Mouse (Mus musculus) embryonic facial prominence, embryonic 13.5 days (tissue): ENCODE results near the gene Hoxc4. TPM values are rescaled to one million over a fixed set of nuclear protein-coding genes. Genes with fewer than 3 reads are reported as not detected.
A peak's percentile ranks its signal among the peaks of the same experiment; 100 is the strongest.

ENCODE experiments used
- ATAC-seq: fragments of 200-750 bp; cut with Nextera tagmentation; 2 replicates; pipeline ENCODE4 v1.8.0; 2017; ENCODE audit warnings: low read depth; ENCODE audit not compliant: insufficient number of reproducible peaks, insufficient read depth, low FRiP score, low TSS enrichment
- H3K27ac ChIP-seq: fragments of 300-500 bp; sonication (generic); 2 replicates; pipeline ENCODE4 v1.5.1; 2015; ENCODE audit warnings: moderate library complexity, mild to moderate bottlenecking, inconsistent platforms
- H3K27me3 ChIP-seq: fragments of 300-500 bp; sonication (generic); 2 replicates; pipeline ENCODE4 v1.6.1; 2015; ENCODE audit warnings: mild to moderate bottlenecking, inconsistent platforms
- H3K36me3 ChIP-seq: fragments of 300-500 bp; sonication (generic); 2 replicates; pipeline ENCODE4 v1.6.1; 2015; ENCODE audit warnings: mild to moderate bottlenecking, inconsistent platforms
- H3K4me1 ChIP-seq: fragments of 300-500 bp; sonication (generic); 2 replicates; pipeline ENCODE4 v1.6.1; 2015; ENCODE audit warnings: inconsistent platforms
- H3K4me2 ChIP-seq: fragments of 300-500 bp; sonication (generic); 2 replicates; pipeline ENCODE4 v1.6.1; 2015; ENCODE audit warnings: moderate library complexity, mild to moderate bottlenecking, inconsistent platforms
- H3K4me3 ChIP-seq: fragments of 300-500 bp; sonication (generic); 2 replicates; pipeline ENCODE4 v1.5.1; 2015; ENCODE audit warnings: mild to moderate bottlenecking, inconsistent platforms
- H3K9ac ChIP-seq: fragments of 300-500 bp; sonication (generic); 2 replicates; pipeline ENCODE4 v1.6.1; 2015; ENCODE audit warnings: mild to moderate bottlenecking, inconsistent platforms
- H3K9me3 ChIP-seq: fragments of 300-500 bp; sonication (generic); 2 replicates; pipeline ENCODE4 v1.6.1; 2016; ENCODE audit warnings: inconsistent platforms
- WGBS: fragments of 180-500 bp; shearing (Covaris S2); methylation state at CpG from one replicate; pipeline ENCODE4 v1.1.7; 2015; ENCODE audit warnings: mixed read lengths; 5-methylcytosine and 5-hydroxymethylcytosine counted together
- polyA plus RNA-seq: library from polyadenylated mRNA; unstranded; fragments of >200 nt; fragmentation: Nextera tagmentation; extraction: Ambion mirVana; gene quantifications from 2 replicates; pipeline ENCODE4 v1.2.1, GENCODE M21; 2015

The Hoxc4 gene
- 0.73 and 1.7 TPM in 2 replicates for polyA plus RNA-seq

- Histone ChIP-seq H3K27me3 (peaks cover 100% of the 10 kb centered on the region), H3K4me3 (no peak within 1 kb of the TSS), H3K4me1 (peaks cover 5% of the 10 kb centered on the region), H3K9me3 (no peaks in the 10 kb centered on the region), H3K9ac (no peak within 1 kb of the TSS), H3K4me2 (no peak within 1 kb of the TSS), H3K27ac (no peak within 1 kb of the TSS), H3K36me3 (no peaks in the 10 kb centered on the region)
- WGBS = 5% methylated on average over 9 of the region's 9 CpGs
- no peak for ATAC-seq
Observed at GRCm38 (mm10) chr15:103018636-103019035, at the start of gene Hoxc4. Gene Hoxc4, plus strand, starts transcription at chr15:103018934.

DNA sequence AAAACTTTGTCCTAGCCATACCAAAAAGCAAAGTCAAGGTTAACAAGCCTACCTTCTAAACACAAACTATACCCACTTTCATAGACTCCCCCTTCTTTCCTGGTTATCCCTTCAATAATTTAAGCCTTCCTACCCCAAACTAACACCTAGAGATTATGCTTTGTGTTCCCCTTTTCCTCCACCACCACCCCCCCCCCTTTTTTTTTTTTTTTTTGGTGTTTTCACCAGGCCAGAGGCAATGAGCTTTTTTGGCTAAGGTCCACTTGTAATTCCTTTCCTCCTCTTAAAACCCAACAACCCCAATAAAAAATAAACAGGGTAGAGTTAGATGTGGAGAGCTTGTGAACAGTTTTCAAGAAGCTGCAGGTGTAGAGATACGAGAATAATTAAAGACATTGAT, 49.4 kb upstream of the Hoxc4 start:
- ATAC-seq = no peak
- Histone ChIP-seq H3K9me3 (no peaks in the 10 kb centered on the region), H3K27ac (no peak overlapping the region), H3K9ac (no peak overlapping the region), H3K4me1 (peaks cover 5% of the 10 kb centered on the region; the same call in 1 of the 2 replicates), H3K36me3 (no peaks in the 10 kb centered on the region), H3K4me2 (no peak overlapping the region), H3K27me3 (peaks cover 99% of the 10 kb centered on the region), H3K4me3 (no peak overlapping the region)
- WGBS = 34% methylated on average over 1 of the region's 1 CpGs

DNA sequence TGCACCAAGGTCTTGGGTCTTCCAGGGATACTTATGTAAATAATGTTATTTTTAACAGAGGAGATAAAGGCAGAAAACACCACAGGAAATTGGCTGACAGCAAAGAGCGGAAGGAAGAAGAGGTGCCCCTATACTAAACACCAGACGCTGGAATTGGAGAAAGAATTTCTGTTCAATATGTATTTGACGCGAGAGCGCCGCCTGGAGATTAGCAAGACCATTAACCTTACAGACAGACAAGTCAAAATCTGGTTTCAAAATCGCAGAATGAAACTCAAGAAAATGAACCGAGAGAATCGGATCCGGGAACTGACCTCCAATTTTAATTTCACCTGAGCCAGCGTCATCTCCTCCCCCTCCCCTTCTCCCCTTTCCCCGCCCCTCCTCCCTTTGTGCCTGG, 48.0 kb upstream of the Hoxc4 start:
- H3K36me3 ChIP-seq = no peaks in the 10 kb centered on the region
- H3K27me3 ChIP-seq = peaks cover 99% of the 10 kb centered on the region
- H3K27ac ChIP-seq = no peak overlapping the region
- H3K9me3 ChIP-seq = no peaks in the 10 kb centered on the region
- H3K9ac ChIP-seq = no peak overlapping the region
- WGBS = 1% methylated on average over 12 of the region's 12 CpGs
- ATAC-seq = no peak
- H3K4me3 ChIP-seq = no peak overlapping the region
- H3K4me2 ChIP-seq = no peak overlapping the region
- peaks cover 5% of the 10 kb centered on the region; the same call in 1 of the 2 replicates for H3K4me1 ChIP-seq

GRCm38 (mm10) chr15:102972254-102972653, 46.5 kb upstream of the Hoxc4 start:
- H3K9me3 ChIP-seq = no peaks in the 10 kb centered on the region
- no peaks in the 10 kb centered on the region for H3K4me1 ChIP-seq
- no peak overlapping the region for H3K27ac ChIP-seq
- ATAC-seq = no peak
- no peak overlapping the region for H3K9ac ChIP-seq
- no peak overlapping the region for H3K4me3 ChIP-seq
- peaks cover 99% of the 10 kb centered on the region for H3K27me3 ChIP-seq
- WGBS = 1% methylated on average over 21 of the region's 21 CpGs
- no peaks in the 10 kb centered on the region for H3K36me3 ChIP-seq
- H3K4me2 ChIP-seq = no peak overlapping the region

DNA sequence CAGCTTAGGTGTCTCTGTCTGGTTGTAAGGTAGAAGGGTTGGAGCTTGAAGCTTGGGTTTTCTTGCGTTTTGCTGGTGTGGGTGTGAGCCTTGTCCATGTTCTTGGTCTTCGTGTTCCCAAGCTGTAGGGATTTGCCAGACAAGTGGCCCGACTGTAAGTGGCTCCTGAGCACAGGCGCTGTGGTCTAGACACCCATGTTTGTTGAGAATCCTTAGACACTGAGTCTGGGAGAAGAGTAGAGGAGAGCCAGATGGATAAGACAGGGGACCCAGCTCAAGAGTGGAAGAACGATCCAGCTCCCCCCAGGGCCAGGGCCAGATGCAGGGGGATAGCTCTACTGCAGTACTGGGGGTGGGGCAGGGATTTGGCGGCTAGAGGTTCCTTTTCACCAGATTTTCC, 46.0 kb upstream of the Hoxc4 start:
- ATAC-seq = no peak
- no peak overlapping the region for H3K4me2 ChIP-seq
- no peak overlapping the region for H3K9ac ChIP-seq
- no peaks in the 10 kb centered on the region for H3K36me3 ChIP-seq
- 2% methylated on average over 6 of the region's 6 CpGs for WGBS
- H3K27ac ChIP-seq = no peak overlapping the region
- peaks cover 99% of the 10 kb centered on the region for H3K27me3 ChIP-seq
- no peaks in the 10 kb centered on the region for H3K4me1 ChIP-seq
- H3K9me3 ChIP-seq = no peaks in the 10 kb centered on the region
- no peak overlapping the region for H3K4me3 ChIP-seq

DNA sequence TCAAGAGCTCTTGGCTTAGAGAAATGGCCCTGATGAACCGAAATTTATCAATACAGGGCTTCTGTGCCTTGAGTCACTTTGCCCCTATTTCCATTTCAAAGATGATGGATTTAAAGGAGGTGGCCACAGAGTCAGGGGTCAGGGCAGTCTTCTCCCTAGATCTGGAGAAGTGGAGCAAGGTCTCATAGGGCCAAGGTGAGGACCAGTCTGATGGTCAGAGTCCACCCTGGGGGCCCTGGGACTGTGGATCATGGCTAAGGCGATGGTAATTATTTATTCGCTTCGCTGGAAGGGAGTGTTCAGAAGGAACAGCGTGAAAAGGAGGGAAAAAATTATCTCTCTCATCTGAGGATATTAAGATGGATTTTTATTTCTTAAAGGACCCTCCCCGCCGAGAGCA, 43.7 kb upstream of the Hoxc4 start:
- 2% methylated on average over 7 of the region's 7 CpGs for WGBS
- peaks cover 100% of the 10 kb centered on the region for H3K27me3 ChIP-seq
- no peaks in the 10 kb centered on the region for H3K36me3 ChIP-seq
- H3K9me3 ChIP-seq = no peaks in the 10 kb centered on the region
- no peak overlapping the region for H3K4me2 ChIP-seq
- no peak overlapping the region for H3K27ac ChIP-seq
- H3K4me1 ChIP-seq = no peaks in the 10 kb centered on the region
- H3K4me3 ChIP-seq = no peak overlapping the region
- H3K9ac ChIP-seq = no peak overlapping the region
- ATAC-seq = no peak

DNA sequence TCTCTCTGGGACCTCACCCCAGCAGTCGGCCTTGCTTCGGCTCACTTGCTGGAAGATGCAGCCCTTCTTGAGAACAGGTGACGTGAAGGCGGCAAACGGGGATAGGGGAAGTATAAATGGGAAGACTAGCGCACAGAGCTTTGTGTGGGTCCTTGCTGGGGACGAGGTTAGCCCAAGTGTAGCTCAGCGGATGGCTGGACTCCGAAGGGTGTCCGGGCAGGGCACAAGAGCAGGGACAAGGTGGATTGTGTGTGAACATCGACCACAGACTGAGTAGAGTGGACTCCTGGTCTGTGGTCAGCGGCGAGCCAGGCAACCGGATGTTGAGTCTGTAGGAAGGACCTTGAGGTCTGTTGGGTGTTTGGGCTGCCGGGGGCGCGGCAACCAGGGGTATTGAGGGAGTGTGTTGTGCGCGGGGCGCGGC, 43.0 kb upstream of the Hoxc4 start:
- Histone ChIP-seq H3K4me1 (no peaks in the 10 kb centered on the region), H3K36me3 (no peaks in the 10 kb centered on the region), H3K4me3 (no peak overlapping the region), H3K4me2 (no peak overlapping the region), H3K27me3 (peaks cover 100% of the 10 kb centered on the region), H3K27ac (no peak overlapping the region), H3K9me3 (no peaks in the 10 kb centered on the region), H3K9ac (no peak overlapping the region)
- under 1% methylated on average over 21 of the region's 21 CpGs for WGBS
- ATAC-seq = no peak

DNA sequence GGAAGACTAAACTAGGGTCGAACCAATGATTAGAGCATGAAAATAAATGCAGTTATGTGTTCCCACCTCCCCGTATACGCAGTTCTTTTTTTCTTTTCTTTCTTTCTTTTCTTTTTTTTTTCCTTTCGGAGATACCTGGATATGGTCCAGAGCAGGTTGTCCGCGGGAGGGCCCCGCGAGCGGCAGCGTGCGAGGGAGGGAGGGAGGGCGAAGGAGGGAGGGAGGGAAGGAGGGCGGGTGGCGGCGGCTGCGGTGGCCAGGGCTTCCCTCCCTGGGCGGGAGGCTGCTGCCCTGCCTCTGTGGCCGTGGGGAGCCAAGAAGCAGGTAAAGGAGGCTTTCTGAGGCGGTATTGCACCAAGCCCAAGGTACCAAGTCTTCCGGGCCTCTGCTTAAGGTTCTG, 42.6 kb upstream of the Hoxc4 start, which contains the start of gene Hoxc9:
Hoxc9 (plus strand) TSS at position 269 of the 400 bp plus-strand sequence.
- peaks cover 100% of the 10 kb centered on the region for H3K27me3 ChIP-seq
- no peaks in the 10 kb centered on the region; the same call in 1 of the 2 replicates for H3K4me1 ChIP-seq

GRCm38 (mm10) chr15:102976631-102977422, 41.9 kb upstream of the Hoxc4 start:
- Histone ChIP-seq H3K9ac (no peak overlapping the region), H3K36me3 (no peaks in the 10 kb centered on the region), H3K27me3 (peaks cover 100% of the 10 kb centered on the region), H3K27ac (no peak overlapping the region), H3K9me3 (no peaks in the 10 kb centered on the region), H3K4me2 (0 out of 2 replicates have a peak overlapping the region, but pooled peaks have one; percentile 9), H3K4me3 (0 out of 2 replicates have a peak overlapping the region, but pooled peaks have one; percentile 6), H3K4me1 (peaks cover 4% of the 10 kb centered on the region)
- WGBS = 1% methylated on average over 37 of the region's 37 CpGs
- no peak for ATAC-seq

More for the DNA sequence above, 42.6 kb upstream of the Hoxc4 start, which contains the start of gene Hoxc9:
- whole genome bisulfite sequencing = 3% methylated on average over 20 of the region's 20 CpGs
- no peaks in the 10 kb centered on the region for H3K9me3 ChIP-seq
- no peak within 1 kb of the TSS for H3K9ac ChIP-seq
- H3K36me3 ChIP-seq = no peaks in the 10 kb centered on the region
- H3K27ac ChIP-seq = no peak within 1 kb of the TSS
- 0 out of 2 replicates have a peak within 1 kb of the TSS, but pooled peaks have one; percentile 9 for H3K4me2 ChIP-seq
- 0 out of 2 replicates have a peak within 1 kb of the TSS, but pooled peaks have one; percentile 6 for H3K4me3 ChIP-seq
- ATAC-seq = no peak

DNA sequence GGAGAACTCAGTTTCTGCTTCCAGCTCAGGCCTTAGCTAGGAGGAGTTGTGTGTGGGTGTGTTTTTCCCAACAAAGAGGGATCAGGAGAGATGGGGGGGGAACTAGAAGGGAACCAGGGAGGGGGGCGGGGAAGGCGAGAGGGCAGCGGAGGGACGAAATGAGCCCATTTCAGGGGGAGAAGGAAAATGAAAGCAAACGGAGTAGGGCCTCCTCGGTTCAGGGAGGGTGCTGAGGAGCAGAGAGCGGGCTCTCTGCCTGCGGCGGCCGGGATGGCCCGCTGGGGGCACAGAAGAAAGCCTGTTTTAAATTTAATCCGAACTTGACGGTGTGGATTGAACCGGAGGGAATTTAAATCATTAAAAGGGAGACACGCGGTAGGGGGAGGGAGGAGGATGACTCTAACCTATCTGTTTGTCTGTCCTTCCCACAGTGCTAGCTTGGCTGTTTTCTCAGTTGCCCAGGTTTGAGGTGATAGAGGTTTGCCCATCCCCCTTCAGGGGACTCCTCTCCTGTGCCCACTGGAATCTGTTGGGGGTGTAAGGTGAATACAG, 41.2 kb upstream of the Hoxc4 start:
- 0 out of 2 replicates have a peak overlapping the region, but pooled peaks have one; percentile 6 for H3K4me3 ChIP-seq
- H3K9me3 ChIP-seq = no peaks in the 10 kb centered on the region
- peaks cover 7% of the 10 kb centered on the region for H3K4me1 ChIP-seq
- no peak overlapping the region for H3K27ac ChIP-seq
- peaks cover 100% of the 10 kb centered on the region for H3K27me3 ChIP-seq
- 1% methylated on average over 16 of the region's 16 CpGs for WGBS
- no peaks in the 10 kb centered on the region for H3K36me3 ChIP-seq
- H3K4me2 ChIP-seq = no peak overlapping the region; the same call in 1 of the 2 replicates
- no peak for ATAC-seq
- no peak overlapping the region for H3K9ac ChIP-seq

DNA sequence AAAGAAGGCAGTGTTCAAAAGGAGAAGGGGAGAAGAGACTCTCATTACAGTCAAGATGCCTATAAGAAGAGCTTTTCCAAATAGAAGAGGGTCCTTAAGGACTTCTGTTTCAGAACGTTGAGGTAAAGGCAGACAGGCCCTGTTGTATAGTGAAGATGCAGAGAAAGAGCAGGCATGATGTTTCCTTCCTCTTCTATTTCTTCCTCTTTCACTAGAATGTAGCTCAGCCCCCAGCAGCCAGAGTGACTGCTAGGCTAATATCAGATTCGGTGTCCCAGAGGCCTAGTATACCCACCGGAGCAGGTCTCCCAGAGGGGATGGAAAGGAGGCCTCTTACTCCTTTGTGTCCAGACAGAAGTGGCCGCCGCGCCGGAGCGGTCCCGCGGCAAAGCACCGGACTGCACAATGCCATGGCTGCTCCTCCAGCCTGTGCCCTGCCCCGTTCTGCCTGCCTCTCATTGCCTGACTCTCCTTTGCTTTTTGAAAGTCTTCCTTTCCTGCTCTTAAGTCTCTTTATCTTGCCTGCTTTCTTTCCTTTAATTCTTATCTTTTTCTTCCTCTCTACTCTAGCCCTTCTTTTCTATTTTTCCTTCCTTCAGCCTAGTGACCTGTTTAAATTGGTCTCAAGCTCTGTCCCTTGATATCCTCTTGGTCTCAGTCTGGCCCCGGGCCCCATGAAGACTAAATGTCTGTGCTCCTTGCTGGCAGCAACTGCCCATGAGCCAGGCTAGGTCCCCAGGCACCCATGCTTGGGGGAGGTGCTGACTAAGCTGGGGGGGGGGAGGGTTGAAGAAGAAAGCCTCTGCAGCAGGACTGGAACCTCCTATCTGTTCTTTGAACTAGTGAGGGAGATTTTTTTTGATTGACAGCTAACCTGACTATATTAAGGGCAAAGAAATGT, 39.9 kb upstream of the Hoxc4 start:
- 1% methylated on average over 13 of the region's 13 CpGs for WGBS
- H3K4me3 ChIP-seq = no peak overlapping the region
- no peak overlapping the region for H3K9ac ChIP-seq
- peaks cover 7% of the 10 kb centered on the region for H3K4me1 ChIP-seq
- H3K27ac ChIP-seq = no peak overlapping the region
- ATAC-seq = no peak
- no peak overlapping the region for H3K4me2 ChIP-seq
- H3K9me3 ChIP-seq = no peaks in the 10 kb centered on the region
- H3K27me3 ChIP-seq = peaks cover 100% of the 10 kb centered on the region
- H3K36me3 ChIP-seq = no peaks in the 10 kb centered on the region
